Mouse (Mus musculus) ovary, adult 2 months (tissue): ENCODE results near the gene Pitx1. TPM values are rescaled to one million over a fixed set of nuclear protein-coding genes. Genes with fewer than 3 reads are reported as not detected.

Source experiments
- polyA plus RNA-seq: library from polyadenylated mRNA; depleted of rRNA; stranded (reverse); fragments of >200 nt; gene quantifications from 2 replicates; pipeline ENCODE4 v1.2.3, GENCODE M21; 2012; rRNA removed

Pitx1 gene
- polyA plus RNA-seq: 1.2 and 1.7 TPM in 2 replicates

GRCm38 (mm10) chr13:55836142-55836625, at the start of gene Pitx1:
TSS of gene Pitx1 (minus strand) at chr13:55836192.

GRCm38 (mm10) chr13:55784268-55784667, 51.7 kb downstream of the Pitx1 start, which contains the start of gene Catsper3:
TSS of gene Catsper3 (plus strand) at chr13:55784568.

Other genes with a start within 250 kb of the Pitx1 start
- gene B4galt7, start 236.3 kb downstream of the Pitx1 start, polyA plus RNA-seq: 29.8 and 32.7 TPM in 2 replicates
- gene Caml, start 213.2 kb downstream of the Pitx1 start, polyA plus RNA-seq: 17.4 and 18.4 TPM in 2 replicates
- gene Ddx46, start 201.2 kb downstream of the Pitx1 start, polyA plus RNA-seq: 9.0 and 9.2 TPM in 2 replicates
- gene B230219D22Rik, start 143.1 kb downstream of the Pitx1 start, polyA plus RNA-seq: 31.8 and 32.2 TPM in 2 replicates
- gene Txndc15, start 121.5 kb downstream of the Pitx1 start, polyA plus RNA-seq: 66.8 and 69.7 TPM in 2 replicates
- gene Pcbd2, start 108.8 kb downstream of the Pitx1 start, polyA plus RNA-seq: 23.2 and 23.3 TPM in 2 replicates
- 0.10 TPM in 1 of 2 replicates, not detected in the other for gene Catsper3, start 51.6 kb downstream of the Pitx1 start, polyA plus RNA-seq